Mouse (Mus musculus) liver, embryonic 11.5 days (tissue): ENCODE measurements at regions not wholly inside any gene's neighbourhood (a gene's known extent, or its start where the extent isn't known, plus 50 kb on each side); places are given as distances from the start of the nearest gene placed in this dataset.

Source experiments
- ATAC-seq: fragments of 200-750 bp; cut with Nextera tagmentation; replicated peaks from 2 replicates; pipeline ENCODE4 v1.8.0; 2017; ENCODE audit warnings: moderate number of reproducible peaks, mild to moderate bottlenecking, moderate TSS enrichment, moderate library complexity; ENCODE audit not compliant: low FRiP score
- DNase-seq: peaks from one replicate; pipeline ENCODE4 v3.0.0-alpha.2; 2017; ENCODE audit warnings: low spot score
- H3K27ac ChIP-seq: fragments of 300-500 bp; sonication (generic); 2 replicates; pipeline ENCODE4 v1.5.1; 2014; ENCODE audit warnings: mild to moderate bottlenecking, low read depth, low read length, control low read depth
- H3K27me3 ChIP-seq: fragments of 300-500 bp; sonication (generic); replicated peaks from 2 replicates; pipeline ENCODE4 v1.6.1; 2014; ENCODE audit warnings: low read length, mixed read lengths; ENCODE audit not compliant: control insufficient read depth, insufficient read depth
- H3K36me3 ChIP-seq: fragments of 300-500 bp; sonication (generic); 2 replicates; pipeline ENCODE4 v1.6.1; 2014; ENCODE audit warnings: mild to moderate bottlenecking, low read length, moderate library complexity, mixed read lengths; ENCODE audit not compliant: control insufficient read depth, insufficient read depth
- H3K4me1 ChIP-seq: fragments of 300-500 bp; sonication (generic); replicated peaks from 2 replicates; pipeline ENCODE4 v1.6.1; 2014; ENCODE audit warnings: low read length, mixed read lengths; ENCODE audit not compliant: control insufficient read depth, insufficient read depth
- H3K4me2 ChIP-seq: fragments of 300-500 bp; sonication (generic); 2 replicates; pipeline ENCODE4 v1.6.1; 2014; ENCODE audit warnings: mild to moderate bottlenecking, control low read depth, moderate library complexity
- H3K4me3 ChIP-seq: fragments of 300-500 bp; sonication (generic); 2 replicates; pipeline ENCODE4 v1.5.1; 2014; ENCODE audit warnings: low read depth, low read length, control low read depth
- H3K9ac ChIP-seq: fragments of 300-500 bp; sonication (generic); 2 replicates; pipeline ENCODE4 v1.6.1; 2014; ENCODE audit warnings: low read depth, low read length, control low read depth
- H3K9me3 ChIP-seq: fragments of 300-500 bp; sonication (generic); 2 replicates; pipeline ENCODE4 v1.6.1; 2016; ENCODE audit warnings: low read length, inconsistent platforms, mixed read lengths; ENCODE audit not compliant: control insufficient read depth
- WGBS: fragments of 180-500 bp; shearing (Covaris S2); extraction: QIAGEN DNeasy Blood & Tissue Kit; methylation state at CpG from one replicate; pipeline ENCODE4 v1.1.7; 2014; 5-methylcytosine and 5-hydroxymethylcytosine counted together

- Histone ChIP-seq H3K9ac (no peak overlapping the region), H3K9me3 (no peaks in the 10 kb centered on the region), H3K4me3 (no peak overlapping the region), H3K27ac (no peak overlapping the region), H3K4me2 (no peak overlapping the region), H3K27me3 (no peaks in the 10 kb centered on the region), H3K4me1 (no peaks in the 10 kb centered on the region), H3K36me3 (no peaks in the 10 kb centered on the region)
- 86% methylated on average over 5 of the region's 5 CpGs for WGBS
- DNase-seq: no peak
- no peak for ATAC-seq
Observed at GRCm38 (mm10) chr13:71362311-71362710, 520.7 kb upstream of the Adamts16 start.

DNA sequence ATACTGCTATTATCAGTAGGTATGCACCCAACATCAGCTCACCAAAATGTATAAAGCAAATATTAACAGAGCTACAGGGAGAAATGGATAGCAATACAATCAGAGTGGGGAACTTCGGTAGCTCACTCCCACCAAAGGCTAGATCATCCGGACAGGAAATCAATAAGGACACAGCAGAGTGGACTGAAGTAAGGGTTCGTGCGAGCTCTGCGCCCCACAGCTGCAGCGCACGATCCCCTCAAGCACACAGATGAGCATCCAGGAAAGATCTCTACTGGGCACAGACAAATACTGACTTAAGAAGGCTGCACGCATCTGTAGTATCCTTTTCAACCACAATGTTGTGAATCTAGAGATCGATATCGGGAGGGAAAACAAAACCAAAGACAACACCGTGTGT, 517.5 kb upstream of the Adamts16 start:
- no peaks in the 10 kb centered on the region for H3K9me3 ChIP-seq
- no peak overlapping the region for H3K4me2 ChIP-seq
- no peak overlapping the region for H3K27ac ChIP-seq
- no peak overlapping the region for H3K9ac ChIP-seq
- no peak for ATAC-seq
- no peaks in the 10 kb centered on the region for H3K27me3 ChIP-seq
- H3K36me3 ChIP-seq: no peaks in the 10 kb centered on the region
- no peak overlapping the region for H3K4me3 ChIP-seq
- WGBS: 71% methylated on average over 11 of the region's 11 CpGs
- no peak for DNase-seq
- H3K4me1 ChIP-seq: no peaks in the 10 kb centered on the region

- DNase-seq (no peak), ATAC-seq (no peak)
- Histone ChIP-seq H3K4me3 (no peak overlapping the region), H3K4me2 (no peak overlapping the region), H3K4me1 (no peaks in the 10 kb centered on the region), H3K9ac (no peak overlapping the region), H3K9me3 (no peaks in the 10 kb centered on the region), H3K27me3 (no peaks in the 10 kb centered on the region), H3K27ac (no peak overlapping the region), H3K36me3 (no peaks in the 10 kb centered on the region)
- WGBS: 82% methylated on average over 7 of the region's 7 CpGs
Observed at GRCm38 (mm10) chr13:71350787-71351186, 509.2 kb upstream of the Adamts16 start.

DNA sequence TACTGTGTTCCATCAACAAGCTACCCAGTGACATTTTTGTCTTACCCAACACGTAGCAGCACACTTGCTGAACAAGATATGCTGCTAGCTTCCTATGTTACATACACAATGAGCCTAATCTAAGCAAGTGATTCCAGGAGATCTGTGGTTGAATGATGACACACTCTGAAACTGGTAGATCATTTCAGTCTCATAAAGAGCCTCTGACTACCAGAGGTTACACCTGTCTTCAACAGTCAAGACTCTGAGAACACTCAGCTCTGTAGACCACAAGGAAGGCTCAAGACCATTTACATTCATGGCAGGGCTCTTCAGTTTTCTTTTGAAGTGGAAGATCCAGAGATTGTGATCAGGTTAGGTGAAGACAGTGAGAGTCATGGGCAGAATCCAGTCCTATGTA, 501.3 kb upstream of the Adamts16 start:
- Histone ChIP-seq H3K4me2 (no peak overlapping the region), H3K9me3 (no peaks in the 10 kb centered on the region; the same call in 1 of the 2 replicates), H3K36me3 (no peaks in the 10 kb centered on the region), H3K9ac (no peak overlapping the region), H3K27me3 (no peaks in the 10 kb centered on the region), H3K27ac (no peak overlapping the region), H3K4me3 (no peak overlapping the region), H3K4me1 (no peaks in the 10 kb centered on the region)
- WGBS: 66% methylated on average over 1 of the region's 1 CpGs
- ATAC-seq (no peak), DNase-seq (no peak)

DNA sequence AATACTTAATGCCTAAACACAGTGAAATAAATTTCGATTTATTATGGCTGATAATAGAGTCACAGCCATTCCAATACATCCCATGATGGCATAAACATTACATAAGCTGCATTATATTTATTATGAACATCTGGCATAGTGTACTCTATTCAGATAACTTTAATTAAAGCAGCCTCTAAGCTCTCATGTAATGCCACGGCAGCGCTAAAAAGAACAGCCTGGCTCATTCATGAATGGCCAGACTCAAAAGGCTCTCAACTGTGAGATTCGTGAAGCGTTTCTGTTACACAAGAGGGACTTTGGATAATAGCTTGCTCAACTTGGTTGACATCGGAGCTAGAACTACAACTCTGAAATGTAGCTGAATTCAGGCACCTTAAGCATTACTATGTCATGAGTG, 497.1 kb upstream of the Adamts16 start:
- no peaks in the 10 kb centered on the region; the same call in 1 of the 2 replicates for H3K9me3 ChIP-seq
- no peaks in the 10 kb centered on the region for H3K4me1 ChIP-seq
- no peak overlapping the region for H3K4me2 ChIP-seq
- no peak overlapping the region for H3K4me3 ChIP-seq
- no peaks in the 10 kb centered on the region for H3K27me3 ChIP-seq
- WGBS: 75% methylated on average over 6 of the region's 6 CpGs
- H3K9ac ChIP-seq: no peak overlapping the region
- no peaks in the 10 kb centered on the region for H3K36me3 ChIP-seq
- DNase-seq: no peak
- no peak overlapping the region for H3K27ac ChIP-seq
- ATAC-seq: no peak

DNA sequence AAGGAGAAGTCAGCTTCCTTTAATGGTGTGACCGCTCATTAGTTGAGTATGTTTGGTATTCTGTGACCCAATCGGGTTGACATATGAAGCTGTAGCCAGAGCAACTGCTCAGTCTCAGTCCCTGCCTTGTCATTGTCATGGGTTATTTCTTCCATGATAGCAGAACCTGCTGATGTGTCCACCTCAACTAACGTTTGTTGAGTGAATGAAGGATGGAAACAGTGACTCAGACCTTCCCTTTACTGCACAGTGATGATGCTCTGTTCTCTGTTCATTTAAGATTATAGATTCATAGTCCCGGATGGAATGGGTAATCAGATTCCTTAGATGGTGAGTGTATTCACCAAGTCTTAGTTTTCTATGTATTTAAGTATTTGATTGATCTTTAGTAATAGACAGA, 493.3 kb upstream of the Adamts16 start:
- Histone ChIP-seq H3K27me3 (no peaks in the 10 kb centered on the region), H3K9ac (no peak overlapping the region), H3K9me3 (no peaks in the 10 kb centered on the region; the same call in 1 of the 2 replicates), H3K4me2 (no peak overlapping the region), H3K4me3 (no peak overlapping the region), H3K4me1 (no peaks in the 10 kb centered on the region), H3K27ac (no peak overlapping the region), H3K36me3 (no peaks in the 10 kb centered on the region)
- DNase-seq (no peak), ATAC-seq (no peak)
- WGBS: 76% methylated on average over 4 of the region's 4 CpGs

DNA sequence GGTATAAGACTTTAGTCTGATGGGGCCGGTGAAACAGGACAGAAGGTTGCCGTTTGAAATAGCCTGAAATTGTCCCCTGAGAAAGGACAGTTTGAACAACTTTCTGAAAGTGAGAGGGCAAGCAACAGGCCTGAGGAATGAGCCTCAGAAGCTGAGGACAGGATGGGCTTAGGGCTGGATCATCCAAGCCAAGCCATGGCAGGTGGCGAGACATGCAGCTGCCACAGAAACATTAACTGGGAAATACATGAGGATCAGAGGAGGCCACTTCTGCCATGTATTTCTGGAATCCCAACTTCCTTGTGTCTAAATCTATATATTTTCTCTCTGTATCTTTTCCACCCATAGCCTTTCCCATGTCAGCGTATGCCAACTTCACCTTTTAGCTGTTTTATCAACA, 491.5 kb upstream of the Adamts16 start:
- DNase-seq (no peak), ATAC-seq (no peak)
- no peak overlapping the region for H3K9ac ChIP-seq
- H3K4me1 ChIP-seq: no peaks in the 10 kb centered on the region
- no peak overlapping the region for H3K4me2 ChIP-seq
- WGBS: 75% methylated on average over 4 of the region's 4 CpGs
- H3K27me3 ChIP-seq: no peaks in the 10 kb centered on the region
- no peaks in the 10 kb centered on the region for H3K36me3 ChIP-seq
- no peak overlapping the region for H3K4me3 ChIP-seq
- H3K27ac ChIP-seq: no peak overlapping the region
- H3K9me3 ChIP-seq: no peaks in the 10 kb centered on the region

- DNase-seq: no peak
- 27% methylated on average over 6 of the region's 6 CpGs for WGBS
Observed at GRCm38 (mm10) chr13:71330321-71330720, 488.7 kb upstream of the Adamts16 start.

GRCm38 (mm10) chr13:71327802-71328753, 486.5 kb upstream of the Adamts16 start:
- ATAC-seq: no peak
- DNase-seq: no peak
- Histone ChIP-seq H3K27ac (no peak overlapping the region), H3K9ac (no peak overlapping the region), H3K36me3 (no peaks in the 10 kb centered on the region), H3K4me2 (no peak overlapping the region), H3K9me3 (no peaks in the 10 kb centered on the region), H3K27me3 (no peaks in the 10 kb centered on the region), H3K4me3 (no peak overlapping the region), H3K4me1 (no peaks in the 10 kb centered on the region)
- WGBS: 69% methylated on average over 4 of the region's 4 CpGs

More at GRCm38 (mm10) chr13:71330321-71330720, 488.7 kb upstream of the Adamts16 start:
- no peak for ATAC-seq
- no peaks in the 10 kb centered on the region for H3K36me3 ChIP-seq
- H3K4me3 ChIP-seq: no peak overlapping the region
- no peak overlapping the region for H3K27ac ChIP-seq
- no peak overlapping the region for H3K4me2 ChIP-seq
- H3K4me1 ChIP-seq: no peaks in the 10 kb centered on the region
- no peak overlapping the region for H3K9ac ChIP-seq
- no peaks in the 10 kb centered on the region for H3K27me3 ChIP-seq
- no peaks in the 10 kb centered on the region for H3K9me3 ChIP-seq
